In genomic region chr6:85483843-85484721, GRCm38 (mm10) we compare ENCODE assay signal across 8 mouse cellular contexts. TPM values are rescaled to one million over a fixed set of nuclear protein-coding genes. Genes with fewer than 3 reads are reported as not detected.
DNase-seq lines count a peak whose midpoint lies in the region; ATAC-seq and TF ChIP-seq lines count a peak whose summit lies in the region.

No protein-coding gene starts in this region.

- peaks cover 52% of the 10 kb centered on the region for H3K27me3 ChIP-seq in hindbrain, embryonic 12.5 days
- peaks cover 35% of the 10 kb centered on the region for H3K27me3 ChIP-seq in midbrain, embryonic 15.5 days (replicated peaks)

- no peak for ATAC-seq in hindbrain, embryonic 12.5 days (ENCODE audit: low FRiP score)
- peak; percentile 40; the same call in 1 of the 2 replicates for ATAC-seq in midbrain, embryonic 15.5 days (replicated peaks)
- no peak for ATAC-seq in megakaryocyte-erythroid progenitor cell, adult 5-6 weeks (replicated peaks; ENCODE audit: low FRiP score, low TSS enrichment, poor library complexity, severe bottlenecking)

- no peak for TF ChIP-seq CTCF in left cerebral cortex, adult 2 months (IDR thresholded peaks at IDR 0.05)

- peaks cover 21% of the 10 kb centered on the region for H3K4me1 ChIP-seq in hindbrain, embryonic 12.5 days
- peaks cover 13% of the 10 kb centered on the region for H3K4me1 ChIP-seq in midbrain, embryonic 15.5 days

- intact Hi-C loops in left cerebral cortex, adult 2 months (cut with DNase I): no loop called here
- intact Hi-C loops in left cerebral cortex, postnatal 10 days (cut with DNase I): no loop called here
- intact Hi-C loops in gastrocnemius, postnatal 36 days (cut with DNase I): no loop called here

- no peaks in the 10 kb centered on the region for H3K36me3 ChIP-seq in hindbrain, embryonic 12.5 days
- H3K36me3 ChIP-seq in midbrain, embryonic 15.5 days (replicated peaks): no peaks in the 10 kb centered on the region

- H3K4me3 ChIP-seq in left cerebral cortex, adult 2 months: peak overlapping the region; percentile 18
- peak overlapping the region; percentile 33 for H3K4me3 ChIP-seq in hindbrain, embryonic 12.5 days
- peak overlapping the region; percentile 36 for H3K4me3 ChIP-seq in midbrain, embryonic 15.5 days

- no peaks in the 10 kb centered on the region for H3K9me3 ChIP-seq in hindbrain, embryonic 12.5 days (replicated peaks)
- no peaks in the 10 kb centered on the region for H3K9me3 ChIP-seq in midbrain, embryonic 15.5 days

- H3K27ac ChIP-seq in left cerebral cortex, adult 2 months: peak overlapping the region; percentile 47; the same call in 1 of the 2 replicates
- H3K27ac ChIP-seq in hindbrain, embryonic 12.5 days: no peak overlapping the region
- no peak overlapping the region for H3K27ac ChIP-seq in midbrain, embryonic 15.5 days

- 3% methylated on average over 92 of the region's 92 CpGs for WGBS in hindbrain, embryonic 12.5 days
- WGBS in midbrain, embryonic 15.5 days: 5% methylated on average over 86 of the region's 92 CpGs

- H3K9ac ChIP-seq in hindbrain, embryonic 12.5 days: 0 out of 2 replicates have a peak overlapping the region, but pooled peaks have one; percentile 27
- H3K9ac ChIP-seq in midbrain, embryonic 15.5 days: peak overlapping the region; percentile 15; the same call in 1 of the 2 replicates

- H3K4me2 ChIP-seq in hindbrain, embryonic 12.5 days (replicated peaks): peak overlapping the region; percentile 58
- H3K4me2 ChIP-seq in midbrain, embryonic 15.5 days: peak overlapping the region; percentile 53

- no peak for DNase-seq in left cerebral cortex, adult 2 months (ENCODE audit: extremely low spot score in 1 of 2, low spot score in 2 of 2)
- DNase-seq in left cerebral cortex, postnatal 10 days (ENCODE audit: extremely low spot score in 1 of 2, low spot score in 2 of 2): no peak
- peak; percentile 40 for DNase-seq in cerebellum, adult 8-10 months
- no peak for DNase-seq in frontal cortex, postnatal 36 days (ENCODE audit: low spot score in 2 of 2)
- no peak for DNase-seq in gastrocnemius, postnatal 36 days

RNA-seq across cellular contexts. Expression of gene Fbxo41, which starts 18.7 kb away (rescaled TPM):
- total RNA-seq in left cerebral cortex, adult 2 months (2021): 100 to 1,000 TPM; 101 to 102 TPM
- total RNA-seq in left cerebral cortex, postnatal 10 days (2021): 100 to 1,000 TPM; 113 to 114 TPM
- 3.1 TPM in 2 replicates for polyA plus RNA-seq in hindbrain, embryonic 12.5 days (2016; fragmentation: Nextera tagmentation; extraction: Ambion mirVana)
- polyA plus RNA-seq in midbrain, embryonic 15.5 days (2015; fragmentation: Nextera tagmentation; extraction: Ambion mirVana): 11.4 and 11.5 TPM in 2 replicates
- total RNA-seq in megakaryocyte-erythroid progenitor cell, adult 5-6 weeks (2014; fragmentation: Nextera tagmentation): not detected in 2 replicates
- not detected in 2 replicates for total RNA-seq in megakaryocyte-erythroid progenitor cell, adult 5-6 weeks (2017)
- total RNA-seq in gastrocnemius, postnatal 36 days (2021): under 1 TPM in 1 of 2 experiments, not detected in 1; 0.03 TPM

RNA-seq across cellular contexts. Expression of gene Egr4, which starts 29.3 kb away (rescaled TPM):
- 10 to 100 TPM; 43.7 to 95.7 TPM for total RNA-seq in left cerebral cortex, adult 2 months (2021)
- total RNA-seq in left cerebral cortex, postnatal 10 days (2021): 10 to 100 TPM; 31.2 to 33.6 TPM
- polyA plus RNA-seq in hindbrain, embryonic 12.5 days (2016; fragmentation: Nextera tagmentation; extraction: Ambion mirVana): not detected in 2 replicates
- polyA plus RNA-seq in midbrain, embryonic 15.5 days (2015; fragmentation: Nextera tagmentation; extraction: Ambion mirVana): not detected in 2 replicates
- not detected in 2 replicates for total RNA-seq in megakaryocyte-erythroid progenitor cell, adult 5-6 weeks (2014; fragmentation: Nextera tagmentation)
- 0.05 TPM in 1 of 2 replicates, not detected in the other for total RNA-seq in megakaryocyte-erythroid progenitor cell, adult 5-6 weeks (2017)
- total RNA-seq in gastrocnemius, postnatal 36 days (2021): not detected

RNA-seq across cellular contexts. Expression of gene Pradc1, which starts 32.3 kb away (rescaled TPM):
- 10 to 100 TPM; 25.3 to 26.0 TPM for total RNA-seq in left cerebral cortex, adult 2 months (2021)
- total RNA-seq in left cerebral cortex, postnatal 10 days (2021): 10 to 100 TPM; 20.4 to 22.1 TPM
- 24.6 and 30.3 TPM in 2 replicates for polyA plus RNA-seq in hindbrain, embryonic 12.5 days (2016; fragmentation: Nextera tagmentation; extraction: Ambion mirVana)
- polyA plus RNA-seq in midbrain, embryonic 15.5 days (2015; fragmentation: Nextera tagmentation; extraction: Ambion mirVana): 18.5 and 22.6 TPM in 2 replicates
- 34.0 and 38.3 TPM in 2 replicates for total RNA-seq in megakaryocyte-erythroid progenitor cell, adult 5-6 weeks (2014; fragmentation: Nextera tagmentation)
- total RNA-seq in megakaryocyte-erythroid progenitor cell, adult 5-6 weeks (2017): 15.3 and 19.4 TPM in 2 replicates
- 10 to 100 TPM in 1 of 2 experiments, 1 to 10 TPM in 1; 9.6 to 11.0 TPM for total RNA-seq in gastrocnemius, postnatal 36 days (2021)

RNA-seq across cellular contexts. Expression of gene Cct7, which starts 32.8 kb away (rescaled TPM):
- 100 to 1,000 TPM; 200 to 226 TPM for total RNA-seq in left cerebral cortex, adult 2 months (2021)
- total RNA-seq in left cerebral cortex, postnatal 10 days (2021): 100 to 1,000 TPM; 245 to 257 TPM
- 512 and 529 TPM in 2 replicates for polyA plus RNA-seq in hindbrain, embryonic 12.5 days (2016; fragmentation: Nextera tagmentation; extraction: Ambion mirVana)
- 586 and 601 TPM in 2 replicates for polyA plus RNA-seq in midbrain, embryonic 15.5 days (2015; fragmentation: Nextera tagmentation; extraction: Ambion mirVana)
- total RNA-seq in megakaryocyte-erythroid progenitor cell, adult 5-6 weeks (2014; fragmentation: Nextera tagmentation): 322 and 323 TPM in 2 replicates
- 456 and 460 TPM in 2 replicates for total RNA-seq in megakaryocyte-erythroid progenitor cell, adult 5-6 weeks (2017)
- total RNA-seq in gastrocnemius, postnatal 36 days (2021): 100 to 1,000 TPM; 107 to 117 TPM

RNA-seq across cellular contexts. Expression of gene Smyd5, which starts 52.3 kb away (rescaled TPM):
- total RNA-seq in left cerebral cortex, adult 2 months (2021): 10 to 100 TPM; 48.8 to 52.7 TPM
- 10 to 100 TPM; 45.7 to 47.7 TPM for total RNA-seq in left cerebral cortex, postnatal 10 days (2021)
- 59.5 and 59.8 TPM in 2 replicates for polyA plus RNA-seq in hindbrain, embryonic 12.5 days (2016; fragmentation: Nextera tagmentation; extraction: Ambion mirVana)
- polyA plus RNA-seq in midbrain, embryonic 15.5 days (2015; fragmentation: Nextera tagmentation; extraction: Ambion mirVana): 67.6 and 73.2 TPM in 2 replicates
- total RNA-seq in megakaryocyte-erythroid progenitor cell, adult 5-6 weeks (2014; fragmentation: Nextera tagmentation): 43.9 and 54.6 TPM in 2 replicates
- 36.8 and 43.6 TPM in 2 replicates for total RNA-seq in megakaryocyte-erythroid progenitor cell, adult 5-6 weeks (2017)
- total RNA-seq in gastrocnemius, postnatal 36 days (2021): 1 to 10 TPM; 6.8 TPM

Comparison
In these comparisons a context has a peak if more than half of its experiments do, and no peak if none do; other contexts are left out.
1. RNA of gene Fbxo41, which starts 18.7 kb away (total RNA-seq): 113 to 114 TPM in left cerebral cortex, postnatal 10 days and 101 to 102 TPM in left cerebral cortex, adult 2 months; 0.03 TPM in gastrocnemius, postnatal 36 days and not detected in megakaryocyte-erythroid progenitor cell, adult 5-6 weeks; every median in the first group is over 10 times any median in the second.
2. RNA of gene Egr4, which starts 29.3 kb away (total RNA-seq): 43.7 to 95.7 TPM in left cerebral cortex, adult 2 months and 31.2 to 33.6 TPM in left cerebral cortex, postnatal 10 days; not detected in gastrocnemius, postnatal 36 days and 0.05 TPM in megakaryocyte-erythroid progenitor cell, adult 5-6 weeks; every median in the first group is over 10 times any median in the second.
3. Peak in every context shown above with its lines, with median percentiles within 50 percentile points of each other: H3K4me3 ChIP-seq.